Mouse (Mus musculus) yolk sac, embryonic 10.5 days (tissue): ENCODE data around the gene Fmnl2.
A peak's percentile ranks its signal among the peaks of the same experiment; 100 is the strongest.

Experiments
- DNase-seq: peaks from one replicate; pipeline ENCODE4 v3.0.0-alpha.2; 2017; ENCODE audit warnings: low spot score

Fmnl2 gene

DNA sequence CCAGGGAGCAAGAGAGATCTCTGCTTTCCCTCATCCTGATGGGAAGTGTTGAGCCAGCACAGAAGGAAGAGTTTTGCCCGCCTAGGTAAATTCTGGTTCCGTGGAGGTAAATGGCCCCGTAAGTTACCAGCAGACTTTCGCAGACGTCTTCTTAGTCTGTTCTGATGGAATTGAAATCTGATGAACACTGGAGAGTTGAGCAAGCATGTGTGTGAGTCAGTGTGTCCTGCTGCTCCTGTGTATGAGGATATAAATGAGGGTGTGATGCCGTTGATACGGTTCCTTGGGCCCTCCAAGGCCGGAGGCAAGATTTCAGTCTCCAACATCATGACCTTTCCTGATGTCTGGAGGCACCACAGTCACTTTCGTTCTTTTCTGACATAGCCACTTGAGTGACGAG is 98.2 kb downstream of the Fmnl2 start:
- no peak for DNase-seq

DNA sequence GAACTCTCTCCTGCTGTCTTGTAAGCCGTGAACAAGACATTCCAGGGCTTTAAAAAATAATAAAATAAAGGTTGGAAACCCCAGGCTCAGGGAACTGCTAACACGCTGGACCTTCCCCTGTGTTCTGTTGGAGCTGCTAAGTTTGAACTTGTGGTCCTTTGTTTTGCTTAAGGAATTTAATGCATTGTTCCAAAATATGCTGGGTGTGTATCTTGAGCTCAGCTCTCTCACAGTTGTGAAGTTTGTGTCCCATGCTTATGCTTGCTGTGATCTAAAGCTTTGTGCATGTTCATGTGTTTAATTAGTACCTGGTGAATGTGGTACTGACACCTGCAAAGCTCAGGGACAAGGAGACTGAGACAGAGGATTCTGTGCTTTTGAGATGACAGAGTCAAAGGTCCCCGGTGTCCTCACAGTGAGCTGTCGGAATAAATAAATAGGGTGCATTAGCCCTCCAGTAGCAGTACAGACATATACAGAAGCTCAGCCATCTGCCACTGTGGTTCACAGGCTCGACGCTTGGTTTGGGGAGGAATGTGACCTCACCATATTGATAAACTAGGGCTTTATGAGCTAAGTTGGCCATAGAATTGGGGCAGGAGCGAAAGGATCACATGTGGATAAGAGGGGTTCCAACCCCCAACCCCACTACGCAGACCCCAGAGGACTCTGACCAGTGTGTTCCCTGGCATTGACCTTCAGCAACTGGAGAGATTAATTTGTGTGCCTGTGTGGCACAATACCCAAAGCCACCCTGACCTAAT is 100.3 kb downstream of the Fmnl2 start:
- DNase-seq, result no peak

DNA sequence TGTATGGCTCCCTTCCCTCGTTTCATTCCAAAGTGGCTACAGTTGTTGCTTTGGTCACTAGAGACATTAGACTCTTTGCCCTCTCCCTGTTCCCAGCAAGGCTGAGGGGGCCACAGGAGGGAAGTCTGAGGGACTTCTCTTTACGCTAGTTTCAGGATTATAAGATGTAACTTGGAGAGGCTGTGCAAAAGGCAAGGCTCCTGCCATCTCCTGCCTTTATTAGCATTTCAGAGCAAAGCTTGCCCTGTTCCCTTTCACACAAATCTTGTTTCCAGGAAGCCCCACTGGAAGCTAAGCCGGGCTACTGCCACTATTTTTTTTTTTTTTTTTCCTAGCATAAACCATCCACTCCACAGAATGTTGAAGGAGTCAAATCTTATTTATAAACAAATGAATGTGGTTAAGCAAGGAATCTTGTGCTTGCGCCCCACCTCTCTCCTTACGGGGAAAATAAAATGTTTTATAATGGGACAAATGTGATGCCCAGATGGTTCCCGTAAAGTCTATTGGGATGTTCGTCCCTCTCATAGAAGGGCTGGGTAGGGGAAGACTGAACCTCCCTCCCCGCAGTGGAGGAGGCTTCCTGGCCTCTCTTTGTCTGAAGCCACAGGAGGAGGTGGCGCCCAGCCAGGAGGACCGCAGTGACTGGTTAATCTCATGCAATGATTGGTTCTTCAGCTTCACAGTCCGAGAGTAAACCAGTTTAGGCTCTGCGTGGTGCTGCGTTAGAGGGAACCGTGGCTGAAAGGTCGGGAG is 101.1 kb downstream of the Fmnl2 start:
- no peak for DNase-seq

DNA sequence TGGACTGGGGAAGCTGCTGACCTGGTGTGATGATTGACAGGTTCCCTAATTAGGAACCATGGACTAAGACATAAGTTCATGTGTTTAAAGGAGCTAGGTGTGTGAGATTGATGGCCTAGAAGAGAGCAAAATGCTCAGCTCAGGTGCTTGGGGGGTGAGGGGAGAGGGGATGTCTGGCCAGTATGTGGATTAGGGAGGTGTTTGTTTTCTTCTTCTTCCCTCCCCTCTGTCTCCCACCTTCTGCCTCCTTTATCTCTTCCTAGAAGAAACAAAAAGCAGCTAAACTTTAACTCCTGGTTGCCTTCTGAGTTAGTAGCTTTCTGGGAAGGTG is 101.6 kb downstream of the Fmnl2 start:
- DNase-seq, result peak; percentile 65

DNA sequence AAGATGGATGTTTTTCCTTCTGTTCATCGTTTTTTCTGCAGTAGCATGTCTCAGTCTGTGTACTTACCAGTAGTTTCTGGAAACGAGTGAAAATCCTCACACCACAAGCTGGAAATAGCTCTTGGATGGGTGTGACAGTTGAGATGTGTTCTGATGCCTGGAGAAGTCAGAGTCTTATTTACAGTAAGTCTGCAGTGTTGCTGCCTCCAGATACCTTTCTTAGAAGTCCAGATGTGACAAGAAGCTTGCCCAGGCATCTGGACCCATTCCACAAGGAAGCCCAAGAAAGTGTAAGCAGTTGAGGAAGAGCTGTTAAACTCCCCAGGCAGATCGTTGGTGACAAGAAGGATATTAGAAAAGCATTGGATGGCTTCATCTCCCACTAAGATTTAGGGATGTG is 102.3 kb downstream of the Fmnl2 start:
- DNase-seq, result no peak

DNA sequence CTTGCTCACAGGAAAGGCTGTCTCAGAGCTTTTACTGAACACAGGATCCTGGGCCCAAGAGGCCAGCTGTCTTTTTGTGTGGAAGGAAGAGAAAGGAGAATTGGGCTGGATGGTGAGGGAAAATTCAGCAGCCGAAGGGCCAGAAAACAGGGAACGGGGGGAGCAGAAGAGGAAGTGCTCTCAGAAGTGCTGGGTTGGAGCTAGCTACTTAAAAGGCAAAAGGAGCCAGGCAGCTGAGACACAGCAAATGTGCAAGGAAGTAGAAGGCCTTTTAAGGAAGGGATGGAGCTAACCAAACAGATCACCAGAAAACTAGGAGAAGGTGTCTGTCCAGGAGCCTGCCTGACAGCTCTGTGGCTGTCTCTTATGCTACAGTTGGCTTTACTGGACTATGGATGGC is 103.0 kb downstream of the Fmnl2 start:
- DNase-seq, result no peak

DNA sequence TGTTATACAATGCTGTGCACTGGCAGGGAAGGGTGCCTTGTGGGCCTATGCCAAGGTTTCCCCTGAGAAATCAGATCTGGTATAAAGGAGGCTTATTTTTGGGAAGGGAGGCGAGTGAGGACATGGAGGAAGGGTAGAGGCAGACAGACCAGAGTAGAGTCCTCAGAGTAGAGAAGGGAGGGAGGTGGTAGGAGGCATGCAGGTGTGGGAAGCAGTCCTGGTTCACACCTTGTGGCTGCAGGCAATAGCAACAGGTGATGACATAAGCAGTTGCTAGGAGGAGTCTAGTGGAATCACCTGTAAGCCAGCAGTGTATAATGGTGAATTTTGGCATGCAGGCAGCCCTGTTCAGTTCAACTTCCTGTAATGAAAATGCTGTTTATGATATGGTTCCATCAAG is 105.8 kb downstream of the Fmnl2 start:
- no peak for DNase-seq

DNA sequence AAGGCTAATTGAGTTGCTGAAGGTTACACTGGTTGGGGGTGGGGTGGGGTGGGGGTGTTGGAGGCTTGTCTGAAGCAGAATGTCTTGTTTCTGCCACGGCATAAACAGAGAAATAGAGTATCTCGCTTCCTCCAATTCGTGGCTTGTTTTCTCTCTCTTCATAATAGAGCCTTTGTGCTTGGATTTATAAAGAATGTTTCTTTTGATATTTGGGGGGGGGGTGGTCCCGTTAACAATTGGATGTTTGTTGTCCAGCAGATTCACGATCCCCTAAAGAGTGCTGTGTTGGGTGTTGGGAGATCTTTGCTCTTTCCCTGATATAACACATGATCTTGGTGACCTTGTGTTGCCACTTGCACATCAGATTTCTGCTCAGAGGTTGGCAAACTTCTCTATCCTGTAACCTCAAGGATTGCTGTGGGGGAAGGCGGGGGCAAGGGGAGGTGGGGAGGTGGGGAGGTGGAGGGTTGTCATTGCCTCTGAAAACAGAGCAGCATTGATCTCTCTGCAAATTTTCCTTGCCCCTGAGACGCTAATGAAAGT is 106.8 kb downstream of the Fmnl2 start:
- no peak for DNase-seq

DNA sequence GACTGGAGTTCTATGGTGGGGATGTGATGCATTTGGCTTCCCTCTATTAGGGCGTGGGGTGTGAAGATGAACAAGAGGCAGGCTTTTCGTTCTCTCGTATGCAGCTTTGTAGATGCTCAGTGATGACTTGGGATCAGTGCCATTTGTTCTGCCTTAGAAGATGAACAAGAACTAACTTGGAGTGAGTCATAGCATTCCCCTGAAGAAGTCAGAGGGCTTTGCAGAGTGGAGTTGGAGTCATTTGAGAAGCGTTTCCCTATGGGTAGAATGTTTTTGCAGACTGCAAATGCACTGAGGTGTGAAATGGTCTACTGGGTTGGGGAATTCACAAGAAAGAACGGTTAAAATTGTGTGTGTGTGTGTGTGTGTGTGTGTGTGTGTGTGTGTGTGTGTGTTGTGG is 108.6 kb downstream of the Fmnl2 start:
- DNase-seq, result no peak

DNA sequence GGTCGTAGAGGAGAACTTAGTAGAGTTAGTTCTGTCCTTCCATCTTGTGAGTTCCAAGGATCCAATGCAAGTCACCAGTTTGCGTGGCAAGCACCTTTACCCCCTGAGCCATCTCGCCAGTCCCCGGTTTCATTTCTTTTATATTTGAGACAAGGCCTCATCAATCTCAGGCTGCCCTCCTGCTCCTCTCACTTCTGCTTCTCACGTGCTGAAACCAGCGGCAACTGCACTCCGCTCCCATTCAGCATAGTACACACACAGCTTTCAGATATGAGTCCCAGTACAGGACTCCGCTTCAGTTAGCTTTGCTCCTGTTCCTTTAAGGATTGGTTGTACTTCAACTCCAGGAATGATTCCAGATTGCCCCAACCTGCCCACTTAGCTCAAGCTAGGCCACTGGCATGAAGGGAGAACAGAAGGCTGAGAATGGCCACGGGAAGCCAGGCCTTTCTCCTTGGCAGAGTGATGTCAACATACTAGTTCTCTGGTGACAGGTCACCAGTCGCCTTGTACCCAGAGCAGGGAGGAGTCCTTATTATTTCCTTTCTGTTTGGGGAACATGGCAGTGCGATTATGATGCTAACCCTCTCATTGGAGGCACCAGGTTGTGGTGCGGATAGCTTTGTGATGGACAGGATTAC is 109.3 kb downstream of the Fmnl2 start:
- no peak for DNase-seq

DNA sequence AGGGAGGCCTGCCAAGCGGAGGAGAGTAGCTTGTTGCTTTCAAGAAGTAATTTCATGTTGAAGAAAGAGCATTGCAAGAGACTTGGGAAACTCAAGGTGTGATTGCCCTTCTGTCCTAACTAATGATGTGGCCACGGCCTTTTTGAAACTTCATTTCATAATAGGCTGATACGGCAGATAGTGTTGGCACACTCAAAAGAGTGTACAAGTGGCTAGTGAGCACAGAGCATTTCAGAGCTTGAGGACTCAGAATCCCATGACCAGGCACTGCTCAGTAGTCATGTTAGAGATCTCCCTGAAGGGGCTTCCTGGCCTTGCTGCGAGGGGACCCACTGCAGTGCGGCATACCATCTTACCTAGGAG is 109.8 kb downstream of the Fmnl2 start:
- no peak for DNase-seq

DNA sequence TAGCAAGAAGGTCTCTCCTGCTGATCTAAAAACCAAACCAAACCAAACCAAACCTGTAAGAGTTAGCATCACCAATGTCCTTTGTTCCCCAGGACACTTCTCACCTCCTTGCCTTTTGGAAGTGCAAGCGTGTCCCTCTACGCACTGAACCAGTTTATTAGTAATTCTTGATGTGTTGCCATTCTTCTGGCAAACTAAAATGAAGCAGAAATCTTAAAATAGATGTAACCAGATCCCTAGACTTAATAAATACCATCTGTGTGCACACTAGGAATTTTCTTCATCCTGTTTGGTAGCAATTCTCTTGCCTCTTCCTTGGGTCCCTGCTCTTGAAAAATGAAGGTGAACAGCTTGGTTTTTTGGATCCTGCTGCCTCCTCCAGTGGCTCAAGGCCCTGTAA is 111.2 kb downstream of the Fmnl2 start:
- no peak for DNase-seq

DNA sequence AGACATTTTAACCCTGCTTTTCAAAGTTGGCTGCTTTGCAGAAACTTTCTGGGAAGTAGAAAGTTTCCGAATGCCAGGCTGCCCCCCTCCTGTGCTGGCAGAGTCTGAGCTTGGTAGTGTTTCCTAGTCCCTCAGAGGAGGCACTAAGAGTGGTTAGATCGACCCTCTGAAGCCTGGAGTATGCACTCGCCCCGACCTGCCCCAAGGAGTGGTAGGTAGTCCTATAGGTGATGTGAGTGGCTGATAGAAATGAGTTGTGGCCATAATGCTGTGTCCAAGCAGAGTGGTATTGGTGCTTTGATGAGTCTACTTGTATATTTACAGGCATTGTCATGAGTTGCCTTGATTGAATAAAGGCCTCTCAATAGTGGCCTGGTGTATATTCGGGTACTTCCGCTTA is 116.4 kb downstream of the Fmnl2 start:
- no peak for DNase-seq

DNA sequence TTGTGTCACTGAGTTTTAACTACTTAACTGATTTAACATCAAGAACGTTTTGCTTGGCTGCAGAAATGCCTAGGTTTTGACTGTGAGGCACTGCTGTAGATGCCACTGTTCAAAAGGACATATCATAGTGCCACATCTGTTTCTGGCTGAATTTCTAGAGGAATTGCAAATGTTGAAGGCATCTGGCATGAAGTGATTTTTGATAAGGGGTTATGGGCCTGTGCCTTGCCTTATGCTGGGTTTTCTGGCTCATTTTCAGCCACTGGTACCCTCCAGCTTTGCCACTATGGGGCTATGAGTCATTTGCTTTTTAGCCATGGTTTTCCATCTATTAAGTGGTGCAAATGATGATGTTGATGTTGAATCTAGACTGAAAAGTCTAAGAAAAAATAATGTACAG is 117.1 kb downstream of the Fmnl2 start:
- DNase-seq, result no peak

DNA sequence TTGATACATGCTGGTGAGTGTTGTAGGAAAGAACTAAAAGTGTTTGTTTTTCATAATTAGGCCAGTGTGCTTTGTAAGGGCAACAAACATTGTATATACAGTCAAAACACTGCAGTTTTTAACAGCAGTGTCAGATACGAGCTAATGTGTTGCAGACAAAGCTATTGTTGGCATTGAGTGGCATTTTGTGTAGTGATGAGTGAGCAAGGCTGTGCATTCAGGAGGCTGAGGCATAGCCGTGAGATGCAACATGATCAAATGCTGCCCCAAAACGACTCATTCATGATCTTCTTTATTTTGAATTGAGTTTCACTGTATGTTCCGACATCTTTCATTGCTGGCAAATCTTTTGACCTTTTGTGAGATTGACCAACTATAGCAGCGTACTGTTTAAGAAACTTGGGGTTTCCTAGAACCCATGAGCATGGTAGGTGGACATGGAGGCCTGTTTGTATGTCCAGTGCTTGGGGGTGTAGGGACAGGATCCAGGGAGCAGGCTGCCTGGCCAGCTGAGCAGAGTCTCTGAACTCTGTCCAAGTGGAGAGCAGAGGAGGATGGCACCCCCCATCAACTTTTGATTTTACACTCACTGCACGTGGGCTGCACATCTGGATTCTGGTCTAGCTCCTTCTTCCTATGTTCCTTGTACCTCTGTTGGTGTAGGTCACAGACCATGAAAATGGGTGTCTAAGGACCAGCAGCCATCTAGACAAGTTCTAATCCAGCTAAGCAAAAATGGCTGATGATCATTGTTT is 120.4 kb downstream of the Fmnl2 start:
- no peak for DNase-seq

DNA sequence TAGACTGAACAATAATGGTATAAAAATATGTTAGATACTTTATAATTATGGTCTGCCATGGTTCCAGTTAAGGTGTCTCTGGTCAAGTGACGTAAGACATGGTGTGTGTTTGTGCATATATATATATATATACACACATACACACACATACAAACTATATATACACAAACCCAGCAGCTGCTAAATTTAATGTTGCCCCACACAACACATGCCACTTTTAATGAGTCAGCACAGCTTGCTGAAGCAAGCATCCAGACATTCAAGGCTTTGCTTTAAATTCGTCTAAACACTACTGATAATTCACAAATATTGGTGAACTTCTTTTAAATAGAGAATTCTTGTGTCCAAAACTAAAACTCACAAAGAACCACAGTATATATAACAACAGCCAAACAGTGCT is 121.1 kb downstream of the Fmnl2 start:
- no peak for DNase-seq

DNA sequence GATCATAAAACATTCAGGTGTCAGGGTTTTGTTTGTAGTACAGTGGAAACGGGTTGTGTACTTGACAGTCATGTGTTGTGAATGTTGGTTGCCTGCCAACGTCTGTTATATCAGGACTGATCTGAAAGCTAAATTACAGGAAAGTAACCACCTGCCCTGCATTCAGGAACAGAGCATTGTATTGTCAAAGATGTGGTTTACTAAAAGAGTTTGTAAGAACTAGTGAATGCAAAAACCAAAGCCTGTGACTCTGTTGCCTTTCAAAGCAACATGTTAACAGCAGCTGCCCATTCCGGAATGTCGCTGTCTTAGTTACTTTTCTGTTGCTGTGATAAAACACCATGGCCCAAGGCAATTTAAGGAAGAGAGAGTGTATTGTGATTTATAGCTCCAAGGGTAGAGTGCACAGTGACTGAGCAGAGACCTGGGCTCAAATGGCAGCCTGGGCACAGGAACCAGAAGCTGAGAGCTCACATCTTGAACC is 121.7 kb downstream of the Fmnl2 start:
- no peak for DNase-seq

DNA sequence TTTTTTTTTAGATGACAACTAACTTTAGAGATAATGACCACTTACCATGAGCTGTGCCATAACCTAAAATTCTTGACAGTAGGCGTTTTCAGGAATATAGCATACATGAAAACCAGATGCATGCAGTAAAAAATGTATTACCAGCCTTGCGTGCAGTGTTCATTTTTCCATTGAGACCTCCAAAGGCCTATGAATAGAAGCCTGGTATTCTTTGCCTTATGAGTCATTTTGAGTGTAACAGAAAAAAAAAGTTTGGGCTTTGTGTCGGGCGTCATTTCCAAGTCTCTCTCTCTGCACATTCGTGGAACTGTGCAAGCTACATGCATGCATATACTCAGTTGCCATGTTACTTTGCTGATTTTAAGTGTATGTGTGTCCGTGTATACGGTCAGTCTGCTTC is 123.5 kb downstream of the Fmnl2 start:
- no peak for DNase-seq

DNA sequence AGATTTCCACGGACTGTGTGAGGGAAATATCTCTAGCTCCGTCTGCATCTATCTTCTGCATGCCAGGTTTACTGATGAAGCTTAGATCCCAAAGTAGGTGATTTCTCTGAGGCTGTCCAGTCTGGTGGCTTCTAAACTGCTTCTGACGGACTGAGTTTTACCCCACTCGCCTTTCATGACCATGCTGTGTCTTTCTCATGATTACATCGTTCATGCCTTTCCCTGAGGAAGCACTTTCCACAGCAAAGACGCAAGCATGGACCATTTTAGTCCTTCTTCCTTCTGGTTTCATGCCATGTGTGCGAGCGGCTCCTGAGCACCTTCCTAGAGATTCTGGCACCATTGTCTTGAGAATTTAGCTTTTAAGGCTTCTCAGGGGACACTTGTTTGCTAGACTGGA is 123.9 kb downstream of the Fmnl2 start:
- no peak for DNase-seq

DNA sequence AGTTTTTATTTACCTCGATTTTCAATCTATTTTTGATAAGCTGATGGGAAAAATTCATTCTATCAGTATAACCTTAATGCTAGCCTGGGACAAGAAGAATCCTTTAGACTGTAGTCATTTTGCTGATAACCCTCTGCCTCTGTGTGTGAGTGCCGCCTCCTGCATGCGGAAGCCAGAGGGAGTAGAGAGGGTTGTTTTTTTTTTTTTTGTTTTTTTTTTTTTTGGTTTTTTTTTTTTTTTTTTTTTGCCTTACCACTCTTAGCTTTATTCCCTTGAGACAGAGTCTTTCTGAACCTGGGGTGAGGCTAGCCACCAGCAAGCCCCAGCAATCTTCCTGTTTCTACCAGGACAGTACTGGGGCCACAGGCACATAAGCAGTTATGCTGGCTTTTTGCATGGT is 124.8 kb downstream of the Fmnl2 start:
- DNase-seq, result no peak

DNA sequence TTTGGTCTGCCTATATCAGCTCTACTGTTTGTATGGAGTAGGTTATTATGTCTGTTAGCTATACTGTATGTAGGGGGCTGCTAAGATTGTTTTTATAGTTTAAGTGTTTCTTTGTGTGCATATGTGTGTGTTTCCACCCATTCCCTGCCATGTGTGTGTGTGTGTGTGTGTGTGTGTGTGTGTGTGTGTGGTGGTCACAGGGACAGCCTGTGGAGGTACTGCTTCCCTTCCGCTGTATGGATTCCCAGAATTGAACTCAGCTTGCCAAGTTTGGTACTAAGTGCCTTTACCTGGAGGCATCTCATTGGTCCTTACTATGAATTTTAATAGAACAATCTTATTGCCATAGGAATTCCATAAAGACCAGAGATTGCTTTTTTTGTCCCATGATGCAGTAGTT is 126.9 kb downstream of the Fmnl2 start:
- no peak for DNase-seq

DNA sequence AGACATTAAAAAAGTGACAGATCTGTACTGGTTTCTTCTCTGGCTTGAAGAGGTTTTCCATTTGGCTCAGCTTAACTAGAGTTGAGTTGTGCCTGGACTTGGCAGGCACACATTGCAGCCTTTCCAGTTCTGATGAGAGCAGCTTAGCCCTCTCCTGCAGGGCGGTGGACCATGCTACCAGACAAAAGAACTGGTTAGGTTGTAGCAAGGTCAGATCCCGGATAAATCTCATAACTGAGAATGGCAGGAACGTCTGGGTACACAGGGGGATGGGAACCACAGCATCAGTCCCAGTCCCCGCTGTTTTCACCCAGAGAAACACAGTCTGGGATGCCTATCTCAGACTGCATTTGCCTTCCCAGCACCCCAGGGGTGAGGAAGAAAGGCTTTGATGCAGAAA is 127.5 kb downstream of the Fmnl2 start:
- no peak for DNase-seq
